Mouse (Mus musculus): ENCODE results near the gene Gm853. TPM values are rescaled to one million over a fixed set of nuclear protein-coding genes. Genes with fewer than 3 reads are reported as not detected.

Gene Gm853
- total RNA-seq, 2 experiments from 2014 or later: not detected

DNA sequence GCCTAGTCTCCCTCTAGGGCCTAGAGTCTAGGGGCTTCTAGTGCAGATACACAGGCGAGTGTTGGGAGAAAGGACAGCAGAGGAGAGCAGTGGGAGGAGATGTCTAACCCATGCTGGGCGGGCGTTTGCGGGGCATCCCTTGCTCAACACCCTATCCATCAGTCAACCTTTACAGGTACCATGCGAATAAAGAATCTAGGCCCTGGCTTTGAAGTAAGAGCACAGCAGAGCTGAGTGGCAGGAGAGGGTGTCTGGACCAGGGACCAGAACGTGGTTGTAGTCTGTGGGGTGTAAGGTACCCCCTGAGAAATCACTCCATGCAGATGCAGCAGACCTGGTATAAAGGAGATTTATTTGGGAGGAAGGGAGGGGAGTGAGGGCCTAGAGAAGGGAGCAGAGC is 58.1 kb downstream of the Gm853 start:
- intact Hi-C loops (cut with DNase I): no loop called here
- no peak for DNase-seq (ENCODE audit: extremely low spot score in 1 of 2, low spot score in 2 of 2)

- DNase-seq (ENCODE audit: extremely low spot score in 1 of 2, low spot score in 2 of 2): peak in 1 of 2 experiments; percentile 68
Observed at GRCm38 (mm10) chr4:130163391-130163861, 58.8 kb downstream of the Gm853 start.

GRCm38 (mm10) chr4:130161349-130161748 is 60.9 kb downstream of the Gm853 start:
- intact Hi-C loops (cut with DNase I): no loop called here
- no peak for DNase-seq (ENCODE audit: extremely low spot score in 1 of 2, low spot score in 2 of 2)

More at GRCm38 (mm10) chr4:130163391-130163861, 58.8 kb downstream of the Gm853 start:
- intact Hi-C loops (cut with DNase I): no loop called here

Other genes starting within 250 kb of the Gm853 start
- 100 to 1,000 TPM; 295 to 296 TPM for gene Adgrb2, start 237.5 kb downstream of the Gm853 start, total RNA-seq (2021)
- gene Col16a1, start 174.6 kb downstream of the Gm853 start, total RNA-seq (2021): 10 to 100 TPM; 17.1 to 19.8 TPM
- gene Pef1, start 119.8 kb downstream of the Gm853 start, total RNA-seq (2021): 10 to 100 TPM; 42.6 to 42.8 TPM
- 10 to 100 TPM; 11.2 TPM for gene Hcrtr1, start 83.0 kb downstream of the Gm853 start, total RNA-seq (2021)
- gene Tinagl1, start 47.3 kb downstream of the Gm853 start, total RNA-seq (2021): 1 to 10 TPM; 2.3 to 2.7 TPM
- 1 to 10 TPM; 2.9 to 3.1 TPM for gene Serinc2, start 56.8 kb upstream of the Gm853 start, total RNA-seq (2021)
- gene Fabp3, start 86.2 kb upstream of the Gm853 start, total RNA-seq (2021): 100 to 1,000 TPM; 218 to 234 TPM
- 1 to 10 TPM in 1 of 2 experiments, not detected in 1; 1.8 TPM for gene Gm10570, start 86.3 kb upstream of the Gm853 start, total RNA-seq (2021)
- gene Zcchc17, start 137.5 kb upstream of the Gm853 start, total RNA-seq (2021): 10 to 100 TPM; 49.0 to 54.6 TPM
- gene Snrnp40, start 137.7 kb upstream of the Gm853 start, total RNA-seq (2021): 10 to 100 TPM; 30.2 to 34.4 TPM

Measured in left cerebral cortex, postnatal 10 days (tissue).